Mouse (Mus musculus): ENCODE measurements around the gene Trim37. TPM values are rescaled to one million over a fixed set of nuclear protein-coding genes. Genes with fewer than 3 reads are reported as not detected.
"Not testable (repeated sequence)": the region's sequence is repeated elsewhere in the genome, so short reads cannot be mapped to it uniquely, and the experiment has no call there.

The Trim37 gene
- total and polyA plus RNA-seq, 3 experiments, result 36.2 to 60.6 (median 41.9) TPM

DNA sequence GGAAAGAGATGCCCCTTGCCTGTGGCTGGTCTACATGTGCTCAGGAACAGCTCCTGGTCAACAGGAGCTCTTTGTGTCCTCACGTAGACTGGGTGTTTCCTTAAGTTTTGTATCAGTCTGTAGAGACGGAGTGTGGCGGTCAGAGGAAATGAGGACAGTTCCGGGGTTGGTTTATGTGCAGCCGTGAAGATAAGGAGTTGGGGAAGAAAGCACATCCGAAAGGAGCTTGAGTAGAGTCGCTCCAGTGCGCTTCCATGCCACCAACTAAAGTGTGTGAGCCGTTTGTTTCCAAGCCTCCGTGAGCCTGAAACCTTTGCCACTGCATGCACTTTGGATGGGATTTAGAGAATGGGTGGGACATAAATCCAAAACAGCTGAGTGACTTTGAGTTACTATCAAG is 132.9 kb downstream of the Trim37 start:
- Histone ChIP-seq H3K4me1 (ENCODE audit: control insufficient read depth in 1 of 2, insufficient read depth in 2 of 2) (peaks cover 4 to 12% of the 10 kb centered on the region in 2 experiments), H3K9me3 (replicated peaks; ENCODE audit: low read length) (no peaks in the 10 kb centered on the region), H3K36me3 (replicated peaks in 1 of 2; ENCODE audit: control insufficient read depth in 1 of 2, insufficient read depth in 1 of 2, low read length in 1 of 2) (no peaks in the 10 kb centered on the region), H3K27me3 (replicated peaks) (no peaks in the 10 kb centered on the region), H3K79me2 (replicated peaks; ENCODE audit: control insufficient read depth, extremely low read depth, insufficient read depth, poor library complexity, severe bottlenecking) (no peaks in the 10 kb centered on the region), H3K4me3 (replicated peaks in 1 of 3; ENCODE audit: low read depth in 2 of 3, low read length in 2 of 3, poor library complexity in 1 of 3) (no peak overlapping the region), H3K9ac (ENCODE audit: insufficient read depth, low read depth) (no peak overlapping the region), H3K27ac (ENCODE audit: insufficient read depth, low read depth) (no peak overlapping the region), H3K4me2 (ENCODE audit: insufficient read depth, low read depth, poor library complexity, severe bottlenecking) (no peak overlapping the region)
- no peak for DNase-seq (ENCODE audit: extremely low read depth)
- TF ChIP-seq NRF1 (IDR thresholded peaks at IDR 0.05; ENCODE audit: low read depth, low read length) (no peak), RAD21 (IDR thresholded peaks at IDR 0.05; ENCODE audit: low read depth, low read length) (no peak), MXI1 (IDR thresholded peaks at IDR 0.05; ENCODE audit: low read depth, low read length) (no peak), MAZ (IDR thresholded peaks at IDR 0.05; ENCODE audit: low read depth, low read length) (no peak), CHD1 (IDR thresholded peaks at IDR 0.05; ENCODE audit: low read depth, low read length) (no peak), CTCF (conservative IDR thresholded peaks at IDR 0.05 in 1 of 2, IDR thresholded peaks at IDR 0.05 in 1 of 2; ENCODE audit: low read depth in 2 of 2, low read length in 2 of 2) (no peak), NELFE (IDR thresholded peaks at IDR 0.05; ENCODE audit: low read depth, low read length) (no peak), JUND (conservative IDR thresholded peaks at IDR 0.05; ENCODE audit: low read depth, low read length) (no peak)
- in situ Hi-C loops (cut with MboI; ENCODE audit: low pct_ligation_motif_present, low pct_unique_long_range_greater_than_20kb, low sequenced_read_pairs) (no loop called here), dilution Hi-C loops (cut with MboI; ENCODE audit: extremely low pct_ligation_motif_present, extremely low pct_unique_long_range_greater_than_20kb, low sequenced_read_pairs) (no loop called here)

DNA sequence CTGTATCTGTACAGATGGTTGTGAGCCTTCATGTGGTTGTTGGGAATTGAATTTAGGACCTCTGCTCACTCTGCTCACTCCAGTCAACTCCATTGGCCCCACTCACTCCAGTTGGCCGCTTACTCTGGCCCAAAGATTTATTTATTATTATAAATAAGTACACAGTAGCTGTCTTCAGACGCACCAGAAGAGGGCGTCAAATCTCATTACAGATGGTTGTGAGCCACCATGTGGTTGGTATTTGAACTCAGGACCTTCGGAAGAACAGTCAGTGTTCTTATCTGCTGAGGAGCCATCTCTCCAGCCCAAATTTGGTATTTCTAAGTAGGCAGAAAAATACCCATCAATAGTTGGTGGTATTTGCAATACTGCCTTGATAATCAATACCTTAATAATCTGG is 134.8 kb downstream of the Trim37 start:
- H3K4me2 ChIP-seq (ENCODE audit: insufficient read depth, low read depth, poor library complexity, severe bottlenecking); H3K27me3 ChIP-seq (replicated peaks); DNase-seq (ENCODE audit: extremely low read depth); H3K79me2 ChIP-seq (replicated peaks; ENCODE audit: control insufficient read depth, extremely low read depth, insufficient read depth, poor library complexity, severe bottlenecking); H3K9ac ChIP-seq (ENCODE audit: insufficient read depth, low read depth); H3K4me1 ChIP-seq (ENCODE audit: control insufficient read depth in 1 of 2, insufficient read depth in 2 of 2); H3K36me3 ChIP-seq (replicated peaks in 1 of 2; ENCODE audit: control insufficient read depth in 1 of 2, insufficient read depth in 1 of 2, low read length in 1 of 2); in situ Hi-C loops (cut with MboI; ENCODE audit: low pct_ligation_motif_present, low pct_unique_long_range_greater_than_20kb, low sequenced_read_pairs); H3K4me3 ChIP-seq (replicated peaks in 1 of 3; ENCODE audit: low read depth in 2 of 3, low read length in 2 of 3, poor library complexity in 1 of 3); dilution Hi-C loops (cut with MboI; ENCODE audit: extremely low pct_ligation_motif_present, extremely low pct_unique_long_range_greater_than_20kb, low sequenced_read_pairs); H3K27ac ChIP-seq (ENCODE audit: insufficient read depth, low read depth); H3K9me3 ChIP-seq (replicated peaks; ENCODE audit: low read length): not testable (repeated sequence)
- peak in 1 of 2 experiments; percentile 62; a peak in 2 of 4 replicates for TF ChIP-seq CTCF (conservative IDR thresholded peaks at IDR 0.05 in 1 of 2, IDR thresholded peaks at IDR 0.05 in 1 of 2; ENCODE audit: low read depth in 2 of 2, low read length in 2 of 2)
- TF ChIP-seq SMC3 (IDR thresholded peaks at IDR 0.05; ENCODE audit: low read depth, low read length), result peak; percentile 36

DNA sequence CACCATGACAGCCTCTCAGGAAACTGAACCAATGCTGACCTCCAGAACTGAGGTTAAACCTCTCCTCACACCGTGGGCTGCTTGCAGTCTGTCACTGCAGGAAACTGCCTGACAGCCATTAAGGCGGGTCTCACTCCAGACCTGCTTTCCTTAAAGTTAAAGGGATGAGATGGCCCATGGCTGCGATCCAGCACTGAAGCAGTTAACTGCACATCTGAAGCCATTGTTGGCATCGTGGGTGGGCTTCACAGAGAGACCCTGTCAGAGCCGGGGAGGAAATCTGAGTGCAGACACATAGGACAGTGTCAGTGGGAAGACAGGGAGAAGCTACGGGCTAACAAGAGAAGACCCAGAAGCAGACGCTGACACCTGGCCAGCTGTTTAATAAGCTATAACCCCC is 137.1 kb downstream of the Trim37 start:
- Histone ChIP-seq H3K4me2 (ENCODE audit: insufficient read depth, low read depth, poor library complexity, severe bottlenecking) (no peak overlapping the region), H3K27ac (ENCODE audit: insufficient read depth, low read depth) (no peak overlapping the region), H3K4me1 (ENCODE audit: control insufficient read depth in 1 of 2, insufficient read depth in 2 of 2) (peaks cover 0 to 7% of the 10 kb centered on the region in 2 experiments; a peak in 2 of 4 replicates), H3K27me3 (replicated peaks) (no peaks in the 10 kb centered on the region), H3K79me2 (replicated peaks; ENCODE audit: control insufficient read depth, extremely low read depth, insufficient read depth, poor library complexity, severe bottlenecking) (no peaks in the 10 kb centered on the region), H3K4me3 (replicated peaks in 1 of 3; ENCODE audit: low read depth in 2 of 3, low read length in 2 of 3, poor library complexity in 1 of 3) (no peak overlapping the region), H3K9me3 (replicated peaks; ENCODE audit: low read length) (no peaks in the 10 kb centered on the region), H3K36me3 (replicated peaks in 1 of 2; ENCODE audit: control insufficient read depth in 1 of 2, insufficient read depth in 1 of 2, low read length in 1 of 2) (no peaks in the 10 kb centered on the region), H3K9ac (ENCODE audit: insufficient read depth, low read depth) (no peak overlapping the region)
- TF ChIP-seq JUN (IDR thresholded peaks at IDR 0.05; ENCODE audit: insufficient read depth, low read depth, low read length) (no peak), ZNF384 (IDR thresholded peaks at IDR 0.05; ENCODE audit: low read depth, low read length) (no peak)
- in situ Hi-C loops (cut with MboI; ENCODE audit: low pct_ligation_motif_present, low pct_unique_long_range_greater_than_20kb, low sequenced_read_pairs) (no loop called here), dilution Hi-C loops (cut with MboI; ENCODE audit: extremely low pct_ligation_motif_present, extremely low pct_unique_long_range_greater_than_20kb, low sequenced_read_pairs) (no loop called here)
- no peak for DNase-seq (ENCODE audit: extremely low read depth)

All from CH12.LX (cell line).